Mouse (Mus musculus) urinary bladder, postnatal 4 days (tissue): ENCODE results near the gene Kcns3.

Source experiments
- DNase-seq, 2 experiments: peaks; one replicate each; pipeline ENCODE4 v3.0.0; 2021 to 2022; ENCODE audit warnings: low spot score in 2 of 2

The Kcns3 gene

GRCm38 (mm10) chr12:11151015-11151414 lies at the start of gene Kcns3:
Gene Kcns3, minus strand, starts transcription at chr12:11151056.
- no peak for DNase-seq

- DNase-seq: no peak
These were observed 47.7 kb upstream of the Kcns3 start for GRCm38 (mm10) chr12:11198551-11198950.

GRCm38 (mm10) chr12:11198026-11198425 lies 47.2 kb upstream of the Kcns3 start:
- DNase-seq: no peak

GRCm38 (mm10) chr12:11196830-11197229 lies 46.0 kb upstream of the Kcns3 start:
- no peak for DNase-seq

GRCm38 (mm10) chr12:11196142-11196597 lies 45.3 kb upstream of the Kcns3 start:
- peak; percentile 74 to 75 for DNase-seq

- no peak for DNase-seq
These were observed 44.2 kb upstream of the Kcns3 start for GRCm38 (mm10) chr12:11195031-11195430.

- DNase-seq: peak; percentile 74 to 90
These were observed 27.8 kb upstream of the Kcns3 start for GRCm38 (mm10) chr12:11178486-11179154.

- DNase-seq: no peak
These were observed 26.8 kb upstream of the Kcns3 start for GRCm38 (mm10) chr12:11177408-11178394.

- DNase-seq: no peak
These were observed 7.8 kb upstream of the Kcns3 start for GRCm38 (mm10) chr12:11158670-11159069.

GRCm38 (mm10) chr12:11155123-11155522 lies 4.3 kb upstream of the Kcns3 start:
- no peak for DNase-seq

- DNase-seq: no peak
These were observed 2.7 kb upstream of the Kcns3 start for GRCm38 (mm10) chr12:11153587-11153986.

GRCm38 (mm10) chr12:11150192-11150935 lies 492 bp downstream of the Kcns3 start:
- peak in 1 of 2 experiments; percentile 30 for DNase-seq

GRCm38 (mm10) chr12:11149421-11150191 lies 1.2 kb downstream of the Kcns3 start:
- DNase-seq: peak; percentile 40 to 65

- DNase-seq: no peak
These were observed 1.8 kb downstream of the Kcns3 start for GRCm38 (mm10) chr12:11149121-11149420.

GRCm38 (mm10) chr12:11144894-11145293 lies 6.0 kb downstream of the Kcns3 start:
- no peak for DNase-seq

- no peak for DNase-seq
These were observed 18.4 kb downstream of the Kcns3 start for GRCm38 (mm10) chr12:11132418-11132817.

- DNase-seq: no peak
These were observed 21.7 kb downstream of the Kcns3 start for GRCm38 (mm10) chr12:11129188-11129587.

- no peak for DNase-seq
These were observed 24.6 kb downstream of the Kcns3 start for GRCm38 (mm10) chr12:11126186-11126759.

GRCm38 (mm10) chr12:11101565-11101964 lies 49.3 kb downstream of the Kcns3 start:
- DNase-seq: no peak

- DNase-seq: no peak
These were observed 62.1 kb downstream of the Kcns3 start for GRCm38 (mm10) chr12:11088626-11089372.
